Mouse (Mus musculus) bone marrow, adult 2 months (tissue): ENCODE data around the gene Nt5c3.

ENCODE experiments used
- CTCF ChIP-seq: fragments of 200-500 bp; IDR thresholded peaks from 2 replicates; pipeline ENCODE4 v1.5.1; 2011; ENCODE audit warnings: low read length, control low read depth; ENCODE audit not compliant: control insufficient read depth, insufficient read depth
- POLR2A ChIP-seq: fragments of 200-500 bp; IDR thresholded peaks from 2 replicates; pipeline ENCODE4 v1.6.1; 2011; ENCODE audit warnings: low read depth, mild to moderate bottlenecking, control low read depth, low read length, borderline replicate concordance; ENCODE audit not compliant: control insufficient read depth

DNA sequence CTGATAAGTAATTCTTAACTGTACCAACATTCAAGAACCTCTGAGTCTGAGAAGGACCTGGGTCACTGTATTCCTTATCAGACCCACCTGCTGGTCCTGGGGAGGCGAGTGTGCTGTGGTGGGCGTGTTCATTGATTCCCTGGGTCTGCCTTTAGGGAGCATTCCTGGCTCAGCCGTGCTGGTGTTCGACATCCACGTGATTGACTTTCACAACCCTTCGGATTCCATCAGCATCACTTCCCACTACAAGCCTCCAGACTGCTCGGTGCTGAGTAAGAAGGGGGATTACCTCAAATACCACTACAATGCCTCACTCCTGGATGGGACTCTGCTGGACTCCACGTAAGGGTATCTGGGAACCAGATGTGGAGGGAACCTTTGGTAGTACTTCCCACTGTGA, 55.2 kb downstream of the Nt5c3 start:
- TF ChIP-seq POLR2A (no peak), CTCF (no peak)
